Mouse (Mus musculus) forebrain, embryonic 10.5 days (tissue): ENCODE data around the gene Wdr54. TPM values are rescaled to one million over a fixed set of nuclear protein-coding genes. Genes with fewer than 3 reads are reported as not detected.

Experiments
- DNase-seq: peaks from one replicate; pipeline ENCODE4 v3.0.0-alpha.2; 2017; ENCODE audit warnings: low spot score; ENCODE audit errors: extremely low spot score
- H3K27ac ChIP-seq: fragments of 300-500 bp; sonication (generic); 2 replicates; pipeline ENCODE4 v1.5.1; 2016; ENCODE audit warnings: mild to moderate bottlenecking
- H3K27me3 ChIP-seq: fragments of 300-500 bp; sonication (generic); 2 replicates; pipeline ENCODE4 v1.6.1; 2016; ENCODE audit warnings: mild to moderate bottlenecking; ENCODE audit not compliant: poor library complexity, severe bottlenecking
- H3K36me3 ChIP-seq: fragments of 300-500 bp; sonication (generic); replicated peaks from 2 replicates; pipeline ENCODE4 v1.6.1; 2016; ENCODE audit warnings: mild to moderate bottlenecking, moderate library complexity
- H3K4me1 ChIP-seq: fragments of 300-500 bp; sonication (generic); 2 replicates; pipeline ENCODE4 v1.6.1; 2016
- H3K4me3 ChIP-seq: fragments of 300-500 bp; sonication (generic); 2 replicates; pipeline ENCODE4 v1.5.1; 2016; ENCODE audit warnings: mild to moderate bottlenecking, moderate library complexity
- H3K9me3 ChIP-seq: fragments of 300-500 bp; sonication (generic); 2 replicates; pipeline ENCODE4 v1.6.1; 2016; ENCODE audit warnings: mild to moderate bottlenecking, moderate library complexity
- WGBS: fragments of 180-500 bp; shearing (Covaris S2); methylation state at CpG from one replicate; pipeline ENCODE4 v1.1.7; 2016; 5-methylcytosine and 5-hydroxymethylcytosine counted together
- polyA plus RNA-seq: library from polyadenylated mRNA; unstranded; fragments of >200 nt; fragmentation: Nextera tagmentation; extraction: Ambion mirVana; gene quantifications from 2 replicates; pipeline ENCODE4 v1.2.1, GENCODE M21; 2016

Gene Wdr54
- polyA plus RNA-seq, 1 experiment from 2014 or later, result 13.9 TPM

- no peak for DNase-seq
- peaks cover 9% of the 10 kb centered on the region; the same call in 1 of the 2 replicates for H3K27me3 ChIP-seq
- peaks cover 63% of the 10 kb centered on the region for H3K36me3 ChIP-seq
- H3K4me3 ChIP-seq, result no peak overlapping the region
- no peak overlapping the region for H3K27ac ChIP-seq
- WGBS, result 88% methylated on average over 12 of the region's 12 CpGs
- H3K4me1 ChIP-seq, result peaks cover 47% of the 10 kb centered on the region
- no peaks in the 10 kb centered on the region for H3K9me3 ChIP-seq
Measured at GRCm38 (mm10) chr6:83153038-83153437, 3.2 kb downstream of the Wdr54 start.

- Histone ChIP-seq H3K4me1 (peaks cover 54% of the 10 kb centered on the region), H3K9me3 (no peaks in the 10 kb centered on the region), H3K27me3 (peaks cover 9% of the 10 kb centered on the region; the same call in 1 of the 2 replicates), H3K36me3 (peaks cover 77% of the 10 kb centered on the region), H3K27ac (no peak overlapping the region), H3K4me3 (no peak overlapping the region)
- DNase-seq, result no peak
- WGBS, result 31% methylated on average over 8 of the region's 8 CpGs
Measured at GRCm38 (mm10) chr6:83151721-83152120, 4.5 kb downstream of the Wdr54 start.

GRCm38 (mm10) chr6:83147280-83147679 is 8.9 kb downstream of the Wdr54 start:
- 66% methylated on average over 7 of the region's 7 CpGs for WGBS
- Histone ChIP-seq H3K36me3 (peaks cover 64% of the 10 kb centered on the region), H3K27ac (0 out of 2 replicates have a peak overlapping the region, but pooled peaks have one; percentile 11)

GRCm38 (mm10) chr6:83145805-83146204 is 10.4 kb downstream of the Wdr54 start:
- peaks cover 51% of the 10 kb centered on the region for H3K4me1 ChIP-seq
- H3K9me3 ChIP-seq, result no peaks in the 10 kb centered on the region
- H3K27me3 ChIP-seq, result peaks cover 24% of the 10 kb centered on the region
- H3K4me3 ChIP-seq, result no peak overlapping the region
- 74% methylated on average over 9 of the region's 9 CpGs for WGBS
- peaks cover 50% of the 10 kb centered on the region for H3K36me3 ChIP-seq
- H3K27ac ChIP-seq, result peak overlapping the region; percentile 44; the same call in 1 of the 2 replicates
- DNase-seq, result no peak

More at GRCm38 (mm10) chr6:83147280-83147679, 8.9 kb downstream of the Wdr54 start:
- Histone ChIP-seq H3K4me1 (peaks cover 51% of the 10 kb centered on the region), H3K4me3 (no peak overlapping the region), H3K27me3 (peaks cover 9% of the 10 kb centered on the region), H3K9me3 (no peaks in the 10 kb centered on the region)
- DNase-seq, result no peak

GRCm38 (mm10) chr6:83145209-83145608 is 11.0 kb downstream of the Wdr54 start:
- no peak overlapping the region for H3K4me3 ChIP-seq
- peaks cover 26% of the 10 kb centered on the region for H3K27me3 ChIP-seq
- DNase-seq, result no peak
- H3K27ac ChIP-seq, result no peak overlapping the region
- WGBS, result 86% methylated on average over 2 of the region's 2 CpGs
- H3K36me3 ChIP-seq, result peaks cover 44% of the 10 kb centered on the region
- H3K4me1 ChIP-seq, result peaks cover 50% of the 10 kb centered on the region
- H3K9me3 ChIP-seq, result no peaks in the 10 kb centered on the region

- 52% methylated on average over 11 of the region's 11 CpGs for WGBS
- H3K9me3 ChIP-seq, result no peaks in the 10 kb centered on the region
- DNase-seq, result no peak
- H3K4me1 ChIP-seq, result peaks cover 73% of the 10 kb centered on the region
- peak overlapping the region; percentile 80 for H3K27ac ChIP-seq
- H3K27me3 ChIP-seq, result peaks cover 26% of the 10 kb centered on the region
- peaks cover 29% of the 10 kb centered on the region for H3K36me3 ChIP-seq
- 0 out of 2 replicates have a peak overlapping the region, but pooled peaks have one; percentile 51 for H3K4me3 ChIP-seq
Measured at GRCm38 (mm10) chr6:83142886-83143285, 13.3 kb downstream of the Wdr54 start.

- Histone ChIP-seq H3K4me1 (peaks cover 77% of the 10 kb centered on the region), H3K27ac (peak overlapping the region; percentile 80), H3K27me3 (peaks cover 26% of the 10 kb centered on the region), H3K4me3 (peak overlapping the region; percentile 51), H3K36me3 (peaks cover 23% of the 10 kb centered on the region), H3K9me3 (no peaks in the 10 kb centered on the region)
- WGBS, result 1% methylated on average over 41 of the region's 41 CpGs
- DNase-seq, result no peak
Measured at GRCm38 (mm10) chr6:83142211-83142731, 13.9 kb downstream of the Wdr54 start.

GRCm38 (mm10) chr6:83141636-83142035 is 14.6 kb downstream of the Wdr54 start:
- Histone ChIP-seq H3K36me3 (peaks cover 17% of the 10 kb centered on the region), H3K9me3 (no peaks in the 10 kb centered on the region), H3K27ac (peak overlapping the region; percentile 80), H3K4me3 (peak overlapping the region; percentile 51), H3K4me1 (peaks cover 77% of the 10 kb centered on the region), H3K27me3 (peaks cover 26% of the 10 kb centered on the region)
- WGBS, result 22% methylated on average over 4 of the region's 4 CpGs
- DNase-seq, result no peak

GRCm38 (mm10) chr6:83140044-83140443 is 16.2 kb downstream of the Wdr54 start:
- Histone ChIP-seq H3K36me3 (peaks cover 9% of the 10 kb centered on the region), H3K4me3 (0 out of 2 replicates have a peak overlapping the region, but pooled peaks have one; percentile 3), H3K27me3 (peaks cover 42% of the 10 kb centered on the region), H3K9me3 (no peaks in the 10 kb centered on the region), H3K27ac (0 out of 2 replicates have a peak overlapping the region, but pooled peaks have one; percentile 11), H3K4me1 (peaks cover 84% of the 10 kb centered on the region)
- 90% methylated on average over 8 of the region's 8 CpGs for WGBS
- no peak for DNase-seq

GRCm38 (mm10) chr6:83138056-83138455 is 18.1 kb downstream of the Wdr54 start:
- H3K27me3 ChIP-seq, result peaks cover 55% of the 10 kb centered on the region
- peak overlapping the region; percentile 64 for H3K4me3 ChIP-seq
- peak; percentile 71 for DNase-seq
- WGBS, result under 1% methylated on average over 11 of the region's 11 CpGs
- peak overlapping the region; percentile 97 for H3K27ac ChIP-seq
- peaks cover 88% of the 10 kb centered on the region for H3K4me1 ChIP-seq
- H3K9me3 ChIP-seq, result no peaks in the 10 kb centered on the region
- H3K36me3 ChIP-seq, result peaks cover 9% of the 10 kb centered on the region

GRCm38 (mm10) chr6:83137576-83137950 is 18.6 kb downstream of the Wdr54 start:
- peak overlapping the region; percentile 64 for H3K4me3 ChIP-seq
- H3K36me3 ChIP-seq, result peaks cover 9% of the 10 kb centered on the region
- H3K27me3 ChIP-seq, result peaks cover 50% of the 10 kb centered on the region
- peak; percentile 94 for DNase-seq
- no peaks in the 10 kb centered on the region for H3K9me3 ChIP-seq
- under 1% methylated on average over 12 of the region's 12 CpGs for WGBS
- peak overlapping the region; percentile 97 for H3K27ac ChIP-seq
- peaks cover 83% of the 10 kb centered on the region for H3K4me1 ChIP-seq

- H3K36me3 ChIP-seq, result peaks cover 9% of the 10 kb centered on the region
- under 1% methylated on average over 26 of the region's 26 CpGs for WGBS
- peaks cover 45% of the 10 kb centered on the region for H3K27me3 ChIP-seq
- peak; percentile 87 for DNase-seq
- peak overlapping the region; percentile 64 for H3K4me3 ChIP-seq
- peak overlapping the region; percentile 97 for H3K27ac ChIP-seq
- no peaks in the 10 kb centered on the region for H3K9me3 ChIP-seq
- H3K4me1 ChIP-seq, result peaks cover 78% of the 10 kb centered on the region
Measured at GRCm38 (mm10) chr6:83136881-83137575, 19.2 kb downstream of the Wdr54 start.

GRCm38 (mm10) chr6:83136291-83136880 is 19.8 kb downstream of the Wdr54 start:
- DNase-seq, result no peak
- Histone ChIP-seq H3K4me3 (peak overlapping the region; percentile 64), H3K27me3 (peaks cover 38% of the 10 kb centered on the region), H3K4me1 (peaks cover 71% of the 10 kb centered on the region), H3K9me3 (no peaks in the 10 kb centered on the region), H3K27ac (peak overlapping the region; percentile 97), H3K36me3 (peaks cover 9% of the 10 kb centered on the region)
- WGBS, result 10% methylated on average over 5 of the region's 5 CpGs
